Mouse (Mus musculus) liver, embryonic 15.5 days (tissue): ENCODE results near the gene Spz1. TPM values are rescaled to one million over a fixed set of nuclear protein-coding genes. Genes with fewer than 3 reads are reported as not detected.

ENCODE experiments used
- ATAC-seq: fragments of 200-750 bp; cut with Nextera tagmentation; 2 replicates; pipeline ENCODE4 v1.8.0; 2017; ENCODE audit warnings: moderate number of reproducible peaks, mild to moderate bottlenecking, moderate library complexity; ENCODE audit not compliant: insufficient read depth
- H3K27ac ChIP-seq: fragments of 300-500 bp; sonication (generic); replicated peaks from 2 replicates; pipeline ENCODE4 v1.5.1; 2015; ENCODE audit warnings: mild to moderate bottlenecking, inconsistent platforms
- H3K27me3 ChIP-seq: fragments of 300-500 bp; sonication (generic); 2 replicates; pipeline ENCODE4 v1.6.1; 2015; ENCODE audit warnings: mild to moderate bottlenecking, inconsistent platforms
- H3K36me3 ChIP-seq: fragments of 300-500 bp; sonication (generic); replicated peaks from 2 replicates; pipeline ENCODE4 v1.6.1; 2015; ENCODE audit warnings: moderate library complexity, mild to moderate bottlenecking, inconsistent platforms
- H3K4me1 ChIP-seq: fragments of 300-500 bp; sonication (generic); replicated peaks from 2 replicates; pipeline ENCODE4 v1.6.1; 2015; ENCODE audit warnings: inconsistent platforms
- H3K4me2 ChIP-seq: fragments of 300-500 bp; sonication (generic); 2 replicates; pipeline ENCODE4 v1.6.1; 2015; ENCODE audit warnings: moderate library complexity, mild to moderate bottlenecking, inconsistent platforms
- H3K4me3 ChIP-seq: fragments of 300-500 bp; sonication (generic); replicated peaks from 2 replicates; pipeline ENCODE4 v1.5.1; 2015; ENCODE audit warnings: mild to moderate bottlenecking, inconsistent platforms
- H3K9ac ChIP-seq: fragments of 300-500 bp; sonication (generic); 2 replicates; pipeline ENCODE4 v1.6.1; 2015; ENCODE audit warnings: moderate library complexity, mild to moderate bottlenecking, inconsistent platforms
- H3K9me3 ChIP-seq: fragments of 300-500 bp; sonication (generic); replicated peaks from 2 replicates; pipeline ENCODE4 v1.6.1; 2016; ENCODE audit warnings: inconsistent platforms
- WGBS: fragments of 180-500 bp; shearing (Covaris S2); methylation state at CpG from one replicate; pipeline ENCODE4 v1.1.7; 2015; ENCODE audit warnings: mixed read lengths; ENCODE audit not compliant: insufficient replicate concordance; 5-methylcytosine and 5-hydroxymethylcytosine counted together
- polyA plus RNA-seq: library from polyadenylated mRNA; unstranded; fragments of >200 nt; fragmentation: Nextera tagmentation; extraction: Ambion mirVana; gene quantifications from 2 replicates; pipeline ENCODE4 v1.2.1, GENCODE M21; 2015

The Spz1 gene
- polyA plus RNA-seq, 1 experiment from 2014 or later, result not detected

DNA sequence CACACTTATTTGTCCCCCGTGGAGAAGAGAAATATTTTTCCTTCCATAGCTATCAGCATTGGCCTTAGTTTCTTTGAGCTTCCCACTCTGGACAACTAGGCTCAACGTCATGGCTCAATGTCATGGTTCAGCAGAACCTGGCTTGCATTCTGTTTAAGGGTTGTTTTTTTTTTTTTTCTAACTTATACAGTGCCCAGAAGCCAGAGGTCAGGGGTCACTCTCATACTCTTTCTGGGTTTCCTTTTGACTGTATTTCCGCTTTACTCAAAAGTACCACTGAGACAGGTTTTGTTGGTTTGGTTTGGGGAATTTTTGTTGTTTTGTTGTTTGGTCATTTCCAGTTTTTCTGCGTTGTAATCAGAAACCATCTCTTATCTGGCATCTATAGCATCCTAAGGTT lies 2.2 kb upstream of the Spz1 start:
- 55% methylated on average over 4 of the region's 4 CpGs for WGBS
- Histone ChIP-seq H3K27me3 (peaks cover 7% of the 10 kb centered on the region; the same call in 1 of the 2 replicates), H3K9ac (no peak overlapping the region), H3K27ac (no peak overlapping the region), H3K36me3 (no peaks in the 10 kb centered on the region), H3K4me3 (no peak overlapping the region), H3K9me3 (no peaks in the 10 kb centered on the region), H3K4me2 (no peak overlapping the region), H3K4me1 (peaks cover 11% of the 10 kb centered on the region)
- ATAC-seq, result no peak

DNA sequence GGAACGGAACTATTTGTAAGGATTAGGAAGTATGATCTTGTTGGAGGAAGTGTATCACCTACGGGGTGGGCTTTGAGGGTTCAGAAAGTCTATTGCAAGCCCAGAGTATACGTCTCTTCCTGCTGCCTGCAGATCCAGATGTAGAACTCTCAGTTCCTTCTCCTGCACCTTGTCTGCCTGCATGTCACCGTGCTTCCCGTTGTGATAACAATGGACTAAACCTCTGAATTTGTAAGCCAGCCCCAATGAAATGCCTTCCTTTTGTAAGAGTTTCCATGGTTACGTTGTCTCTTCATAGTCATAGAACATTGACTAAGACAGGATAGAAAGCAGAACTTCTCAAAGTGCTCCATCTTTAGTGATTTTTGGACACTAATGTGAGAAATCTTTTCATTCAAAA lies 716 bp upstream of the Spz1 start:
- Histone ChIP-seq H3K36me3 (no peaks in the 10 kb centered on the region), H3K4me3 (no peak overlapping the region), H3K4me2 (no peak overlapping the region), H3K27me3 (peaks cover 7% of the 10 kb centered on the region; the same call in 1 of the 2 replicates), H3K27ac (no peak overlapping the region), H3K9ac (no peak overlapping the region), H3K4me1 (peaks cover 11% of the 10 kb centered on the region), H3K9me3 (no peaks in the 10 kb centered on the region)
- WGBS, result 31% methylated on average over 6 of the region's 6 CpGs
- ATAC-seq, result no peak

DNA sequence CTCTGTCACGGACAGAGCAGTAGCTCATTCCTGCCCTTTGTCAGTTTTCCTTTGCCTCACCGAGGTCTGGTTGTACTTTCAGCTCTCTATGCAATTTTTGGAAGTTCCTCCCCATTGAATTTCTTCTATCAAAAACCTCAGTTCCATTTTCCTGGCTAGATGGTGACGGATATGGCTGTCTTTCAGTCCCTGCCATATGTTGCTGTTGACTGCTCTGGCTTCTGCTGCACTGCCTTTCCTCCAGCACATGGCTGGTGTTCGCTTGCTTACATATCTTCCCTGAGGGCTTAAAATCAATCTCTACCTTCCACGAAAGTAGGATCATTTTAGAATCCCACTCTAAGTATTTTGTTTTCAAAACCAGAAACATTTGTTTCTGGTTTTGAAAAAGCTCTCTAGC lies 16.5 kb downstream of the Spz1 start:
- 50% methylated on average over 5 of the region's 5 CpGs for WGBS
- H3K4me2 ChIP-seq, result no peak overlapping the region
- no peaks in the 10 kb centered on the region for H3K4me1 ChIP-seq
- H3K9ac ChIP-seq, result no peak overlapping the region
- no peak overlapping the region for H3K4me3 ChIP-seq
- ATAC-seq, result no peak
- no peaks in the 10 kb centered on the region for H3K36me3 ChIP-seq
- H3K27me3 ChIP-seq, result no peaks in the 10 kb centered on the region; the same call in 1 of the 2 replicates
- H3K9me3 ChIP-seq, result no peaks in the 10 kb centered on the region
- H3K27ac ChIP-seq, result no peak overlapping the region

DNA sequence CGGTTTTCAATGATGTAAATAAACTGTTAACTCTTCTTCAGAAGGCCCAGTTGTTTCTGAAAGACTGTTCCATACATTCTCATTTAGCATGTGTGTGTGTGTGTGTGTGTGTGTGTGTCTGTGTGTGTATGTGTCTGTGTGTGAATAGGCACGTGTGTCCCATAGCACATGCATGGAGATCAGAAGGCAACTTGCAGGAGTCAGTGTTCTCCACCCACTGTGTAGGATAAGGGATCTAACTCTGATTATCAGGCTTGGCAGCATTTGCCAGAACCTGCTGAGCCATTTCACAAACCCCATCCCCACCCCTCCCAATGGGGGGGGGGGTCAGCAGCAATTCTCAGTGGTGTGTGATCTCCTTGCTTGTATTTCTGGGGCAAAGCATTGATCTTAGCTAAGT lies 18.7 kb downstream of the Spz1 start:
- Histone ChIP-seq H3K4me1 (no peaks in the 10 kb centered on the region), H3K4me3 (no peak overlapping the region), H3K9ac (no peak overlapping the region), H3K4me2 (no peak overlapping the region), H3K27ac (no peak overlapping the region), H3K36me3 (no peaks in the 10 kb centered on the region), H3K27me3 (no peaks in the 10 kb centered on the region; the same call in 1 of the 2 replicates), H3K9me3 (no peaks in the 10 kb centered on the region)
- 47% methylated on average over 2 of the region's 2 CpGs for WGBS
- no peak for ATAC-seq

DNA sequence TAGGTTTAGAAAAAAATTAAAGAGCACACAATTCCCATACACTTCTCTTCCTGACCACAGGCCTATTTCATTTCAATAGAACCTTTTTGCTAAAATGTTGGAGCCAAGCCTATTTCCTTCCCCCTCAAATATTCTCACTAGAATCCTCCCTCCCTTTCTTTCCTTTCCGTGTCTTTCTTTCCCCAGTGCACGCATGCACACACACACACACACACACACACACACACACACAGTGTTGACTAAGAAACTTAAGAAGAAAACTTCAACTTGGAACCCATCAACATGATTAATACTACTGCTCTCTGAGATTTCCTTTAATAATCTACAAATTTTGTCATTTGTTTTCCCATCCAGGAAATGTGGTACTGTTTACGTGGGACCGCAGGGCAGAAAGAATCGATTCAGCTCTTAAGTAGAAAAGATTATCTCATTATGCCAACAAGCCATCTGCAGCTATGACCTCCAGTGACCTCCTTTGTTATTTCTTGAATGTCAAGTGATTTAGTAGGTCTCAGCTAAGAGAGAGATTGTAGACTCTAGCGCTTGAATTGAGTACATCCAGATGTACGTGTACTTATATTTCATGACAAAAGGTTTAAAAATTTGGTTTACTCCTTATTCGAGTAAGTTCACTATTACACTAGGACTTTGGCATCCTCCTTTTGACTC lies 19.4 kb downstream of the Spz1 start:
- H3K4me3 ChIP-seq, result no peak overlapping the region
- no peaks in the 10 kb centered on the region for H3K9me3 ChIP-seq
- no peaks in the 10 kb centered on the region for H3K4me1 ChIP-seq
- H3K9ac ChIP-seq, result no peak overlapping the region
- H3K4me2 ChIP-seq, result no peak overlapping the region
- H3K36me3 ChIP-seq, result no peaks in the 10 kb centered on the region
- ATAC-seq, result no peak
- H3K27ac ChIP-seq, result no peak overlapping the region
- H3K27me3 ChIP-seq, result no peaks in the 10 kb centered on the region; the same call in 1 of the 2 replicates
- 45% methylated on average over 8 of the region's 8 CpGs for WGBS

DNA sequence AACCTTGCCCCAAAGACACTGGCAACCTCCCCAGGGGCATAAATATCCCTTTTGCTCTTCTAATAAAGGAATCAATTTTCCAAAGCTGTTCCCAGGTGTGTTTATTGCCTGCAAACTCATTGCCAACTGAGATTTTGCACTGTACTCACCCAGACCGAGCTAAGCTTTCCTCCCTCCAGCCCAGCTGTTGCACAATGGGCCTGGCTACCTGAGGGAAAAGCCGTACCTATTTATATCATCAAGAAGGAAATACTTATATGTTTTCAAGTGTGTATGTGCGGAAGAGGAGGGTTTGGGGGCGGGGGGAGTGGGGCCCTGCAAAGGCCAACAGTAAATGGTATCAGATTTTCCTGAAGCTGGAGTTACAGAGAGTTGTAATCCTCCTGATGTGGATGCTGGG lies 28.9 kb downstream of the Spz1 start:
- no peaks in the 10 kb centered on the region for H3K36me3 ChIP-seq
- no peak overlapping the region for H3K4me3 ChIP-seq
- H3K9me3 ChIP-seq, result no peaks in the 10 kb centered on the region
- H3K4me2 ChIP-seq, result no peak overlapping the region
- no peak overlapping the region for H3K9ac ChIP-seq
- ATAC-seq, result no peak
- no peaks in the 10 kb centered on the region for H3K4me1 ChIP-seq
- no peaks in the 10 kb centered on the region for H3K27me3 ChIP-seq
- 49% methylated on average over 4 of the region's 4 CpGs for WGBS
- no peak overlapping the region for H3K27ac ChIP-seq

DNA sequence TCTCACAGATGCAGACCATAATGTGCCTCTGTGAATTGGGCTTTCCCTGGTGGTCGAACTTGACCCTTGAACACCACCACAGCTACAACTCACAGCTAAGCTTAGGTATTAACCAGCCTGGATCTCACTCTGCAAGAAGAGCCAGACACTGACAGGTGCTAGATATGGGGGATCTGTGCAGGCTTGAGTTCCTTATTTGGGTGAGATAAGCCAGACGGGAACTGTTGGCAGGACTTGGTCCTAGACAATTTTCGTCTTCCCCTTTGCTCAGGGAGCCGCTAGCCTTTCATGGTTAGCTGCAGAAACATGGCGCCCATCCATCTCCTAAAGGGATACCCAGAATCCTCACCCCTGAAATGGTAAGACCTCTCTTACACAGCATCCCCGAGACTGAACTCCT lies 35.0 kb downstream of the Spz1 start:
- no peak for ATAC-seq
- Histone ChIP-seq H3K36me3 (no peaks in the 10 kb centered on the region), H3K9ac (no peak overlapping the region), H3K4me1 (no peaks in the 10 kb centered on the region), H3K27me3 (peaks cover 13% of the 10 kb centered on the region), H3K27ac (no peak overlapping the region), H3K9me3 (no peaks in the 10 kb centered on the region), H3K4me2 (no peak overlapping the region), H3K4me3 (no peak overlapping the region)
- WGBS, result 48% methylated on average over 6 of the region's 6 CpGs

DNA sequence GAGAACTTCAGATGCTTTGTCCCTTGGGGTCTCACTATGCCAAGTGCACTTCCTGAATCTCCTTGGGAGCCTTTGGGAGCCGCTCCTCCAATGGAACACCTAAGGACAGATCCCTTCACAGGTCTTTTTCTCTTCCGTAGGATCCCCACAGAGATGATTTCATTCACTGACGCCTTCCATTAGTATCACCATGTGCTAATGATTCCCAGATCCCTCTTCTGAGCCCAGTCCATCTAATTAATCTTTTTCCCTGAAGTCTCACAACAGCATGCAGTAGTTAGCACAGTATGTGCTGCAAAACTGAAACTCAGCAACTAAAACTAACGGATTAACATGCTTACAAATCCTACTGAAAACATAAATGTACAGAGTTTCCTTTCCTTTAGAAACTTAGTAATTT lies 36.8 kb downstream of the Spz1 start:
- no peak for ATAC-seq
- Histone ChIP-seq H3K4me1 (no peaks in the 10 kb centered on the region), H3K4me3 (no peak overlapping the region), H3K9me3 (no peaks in the 10 kb centered on the region), H3K27ac (no peak overlapping the region), H3K4me2 (no peak overlapping the region), H3K36me3 (no peaks in the 10 kb centered on the region), H3K27me3 (peaks cover 13% of the 10 kb centered on the region), H3K9ac (no peak overlapping the region)
- 47% methylated on average over 4 of the region's 4 CpGs for WGBS

DNA sequence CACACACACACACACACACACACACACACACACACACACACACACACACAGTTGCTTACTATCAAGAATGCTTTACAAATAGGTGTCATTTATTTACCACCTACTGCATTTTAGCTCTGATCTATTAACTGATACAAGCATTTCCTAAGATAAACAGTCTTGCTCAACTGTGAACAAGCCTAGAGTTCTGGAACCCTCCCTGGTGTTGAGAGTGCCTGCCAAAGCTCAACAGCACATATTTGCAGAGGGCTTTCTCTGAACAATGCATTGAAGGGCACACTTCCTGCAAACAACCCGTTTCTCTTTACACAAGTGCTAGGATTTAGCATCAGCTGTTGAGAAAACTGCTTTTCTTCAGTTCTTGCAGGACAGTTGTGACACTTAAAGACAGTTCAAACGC lies 42.2 kb downstream of the Spz1 start:
- H3K27ac ChIP-seq, result no peak overlapping the region
- H3K36me3 ChIP-seq, result no peaks in the 10 kb centered on the region
- peaks cover 16% of the 10 kb centered on the region for H3K27me3 ChIP-seq
- H3K4me2 ChIP-seq, result no peak overlapping the region
- ATAC-seq, result no peak
- WGBS, result 24% methylated on average over 2 of the region's 2 CpGs
- H3K9me3 ChIP-seq, result no peaks in the 10 kb centered on the region
- H3K9ac ChIP-seq, result no peak overlapping the region
- peaks cover 16% of the 10 kb centered on the region for H3K4me1 ChIP-seq
- no peak overlapping the region for H3K4me3 ChIP-seq

DNA sequence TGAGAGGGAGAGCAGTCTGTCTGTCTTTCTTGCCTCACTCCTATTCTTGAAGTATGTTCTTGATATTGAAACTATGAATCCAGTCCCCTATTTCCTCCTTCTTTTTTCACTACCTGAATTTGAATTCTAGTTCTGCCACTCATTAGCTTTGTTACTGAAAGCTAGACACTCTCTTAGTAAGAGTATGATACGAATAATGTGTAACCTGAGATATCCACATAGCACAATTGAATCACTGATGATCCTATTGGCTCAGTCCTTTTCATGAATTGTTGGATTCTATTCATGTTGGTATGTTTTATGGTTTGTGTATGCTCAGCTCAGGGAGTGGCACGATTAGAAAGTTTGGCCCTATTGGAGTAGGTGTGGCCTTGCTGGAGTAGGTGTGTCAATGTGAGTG lies 43.8 kb downstream of the Spz1 start:
- peaks cover 5% of the 10 kb centered on the region; the same call in 1 of the 2 replicates for H3K27me3 ChIP-seq
- H3K4me1 ChIP-seq, result peaks cover 16% of the 10 kb centered on the region
- H3K9me3 ChIP-seq, result no peaks in the 10 kb centered on the region
- no peak overlapping the region for H3K4me2 ChIP-seq
- H3K9ac ChIP-seq, result no peak overlapping the region
- no peak for ATAC-seq
- H3K4me3 ChIP-seq, result no peak overlapping the region
- no peak overlapping the region for H3K27ac ChIP-seq
- H3K36me3 ChIP-seq, result no peaks in the 10 kb centered on the region
- WGBS, result 56% methylated on average over 2 of the region's 2 CpGs

DNA sequence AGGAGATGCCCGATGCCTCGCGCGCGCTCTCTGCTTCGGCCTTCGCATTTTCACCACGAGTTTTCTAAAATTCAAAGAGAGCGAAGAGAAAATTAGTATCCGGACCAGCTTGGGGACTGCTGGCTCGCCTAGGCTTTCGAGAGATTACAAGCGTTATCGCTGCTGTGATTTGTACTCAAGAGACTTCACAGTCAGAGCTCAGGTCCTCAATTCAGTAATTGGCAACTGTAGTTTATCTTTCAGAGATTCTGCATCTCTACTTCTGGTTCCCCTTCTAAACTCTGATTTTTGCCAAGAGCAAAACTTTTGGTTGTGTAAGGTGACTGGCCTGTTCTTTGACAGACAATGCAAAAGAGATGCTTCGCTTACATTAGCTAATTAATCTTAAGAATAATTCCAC lies 44.7 kb downstream of the Spz1 start:
- H3K4me1 ChIP-seq, result peaks cover 16% of the 10 kb centered on the region
- H3K9ac ChIP-seq, result peak overlapping the region; percentile 69
- 4% methylated on average over 15 of the region's 15 CpGs for WGBS
- no peaks in the 10 kb centered on the region for H3K9me3 ChIP-seq
- H3K27ac ChIP-seq, result peak overlapping the region; percentile 94
- ATAC-seq, result no peak
- H3K27me3 ChIP-seq, result 0 out of 2 replicates have a peak, but pooled peaks cover 3% of the 10 kb centered on the region
- H3K4me2 ChIP-seq, result peak overlapping the region; percentile 96
- no peaks in the 10 kb centered on the region for H3K36me3 ChIP-seq
- peak overlapping the region; percentile 71 for H3K4me3 ChIP-seq

DNA sequence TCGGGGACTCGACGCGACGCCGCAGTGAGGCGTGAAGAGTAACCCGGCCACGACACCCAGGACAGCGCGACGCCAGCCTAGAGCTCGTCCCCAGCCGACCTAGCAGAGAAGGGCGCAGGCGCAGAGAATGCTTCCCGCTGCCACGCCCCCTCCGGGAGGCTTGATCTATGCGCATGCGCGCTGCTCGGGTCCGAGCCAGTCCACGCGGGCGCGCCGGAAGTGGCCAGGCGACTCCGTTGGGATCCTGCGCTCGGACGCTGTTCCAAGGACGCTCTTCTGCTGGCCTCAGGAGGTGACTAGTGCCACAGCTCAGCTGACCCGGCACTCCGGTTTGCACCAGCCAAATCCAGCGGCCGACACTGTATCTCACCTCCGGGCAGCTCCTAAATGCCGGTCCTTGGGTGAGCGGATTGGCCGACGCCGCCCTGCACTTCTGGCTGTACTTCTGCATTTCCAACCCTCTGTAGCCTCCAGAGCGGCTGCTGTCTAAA lies 45.2 kb downstream of the Spz1 start, which contains the start of gene Zfyve16:
Zfyve16 (minus strand) TSS at position 148 of the 491 bp plus-strand sequence.
- peak within 1 kb of the TSS; percentile 96 for H3K4me2 ChIP-seq
- H3K4me3 ChIP-seq, result peak within 1 kb of the TSS; percentile 71
- no peaks in the 10 kb centered on the region for H3K9me3 ChIP-seq
- under 1% methylated on average over 46 of the region's 46 CpGs for WGBS
- ATAC-seq, result peak; percentile 96
- peak within 1 kb of the TSS; percentile 69 for H3K9ac ChIP-seq
- 0 out of 2 replicates have a peak, but pooled peaks cover 3% of the 10 kb centered on the region for H3K27me3 ChIP-seq
- no peaks in the 10 kb centered on the region for H3K36me3 ChIP-seq
- H3K4me1 ChIP-seq, result peaks cover 16% of the 10 kb centered on the region
- peak within 1 kb of the TSS; percentile 94 for H3K27ac ChIP-seq
